Mouse (Mus musculus) retina, postnatal 7 days (tissue): ENCODE results near the gene Chd6.

ENCODE experiments used
- DNase-seq: peaks from one replicate; pipeline ENCODE4 v3.0.0-alpha.2; 2012; ENCODE audit warnings: low read depth, low spot score

Gene Chd6

GRCm38 (mm10) chr2:161075553-161075952, 33.3 kb downstream of the Chd6 start:
- no peak for DNase-seq

GRCm38 (mm10) chr2:161066097-161066759, 42.6 kb downstream of the Chd6 start:
- DNase-seq = no peak

GRCm38 (mm10) chr2:161065594-161065993, 43.3 kb downstream of the Chd6 start:
- no peak for DNase-seq

GRCm38 (mm10) chr2:161064836-161065235, 44.0 kb downstream of the Chd6 start:
- DNase-seq = no peak

- DNase-seq = no peak
Measured at GRCm38 (mm10) chr2:161058841-161059240, 50.0 kb downstream of the Chd6 start.

GRCm38 (mm10) chr2:161053765-161054164, 55.1 kb downstream of the Chd6 start:
- DNase-seq = no peak

GRCm38 (mm10) chr2:161052175-161052574, 56.7 kb downstream of the Chd6 start:
- DNase-seq = no peak

GRCm38 (mm10) chr2:161049426-161049825, 59.4 kb downstream of the Chd6 start:
- DNase-seq = no peak

GRCm38 (mm10) chr2:161044492-161045201, 64.2 kb downstream of the Chd6 start:
- DNase-seq = no peak

- no peak for DNase-seq
Measured at GRCm38 (mm10) chr2:161042874-161043273, 66.0 kb downstream of the Chd6 start.

GRCm38 (mm10) chr2:161040743-161041142, 68.1 kb downstream of the Chd6 start:
- DNase-seq = no peak

- no peak for DNase-seq
Measured at GRCm38 (mm10) chr2:161037766-161038165, 71.1 kb downstream of the Chd6 start.

GRCm38 (mm10) chr2:161033141-161033540, 75.7 kb downstream of the Chd6 start:
- no peak for DNase-seq

- no peak for DNase-seq
Measured at GRCm38 (mm10) chr2:161032394-161032793, 76.5 kb downstream of the Chd6 start.

GRCm38 (mm10) chr2:161024606-161025005, 84.3 kb downstream of the Chd6 start:
- DNase-seq = no peak

GRCm38 (mm10) chr2:161017913-161018312, 91.0 kb downstream of the Chd6 start:
- DNase-seq = no peak

GRCm38 (mm10) chr2:161012577-161013251, 96.2 kb downstream of the Chd6 start:
- DNase-seq = no peak

GRCm38 (mm10) chr2:161004338-161004737, 104.5 kb downstream of the Chd6 start:
- DNase-seq = no peak

GRCm38 (mm10) chr2:160996987-160997763, 111.7 kb downstream of the Chd6 start:
- DNase-seq = no peak

GRCm38 (mm10) chr2:160994181-160994580, 114.7 kb downstream of the Chd6 start:
- DNase-seq = no peak

GRCm38 (mm10) chr2:160992465-160992864, 116.4 kb downstream of the Chd6 start:
- DNase-seq = no peak
